Mouse (Mus musculus) liver, postnatal 0 days (tissue): ENCODE data around the gene Gm49661. TPM values are rescaled to one million over a fixed set of nuclear protein-coding genes. Genes with fewer than 3 reads are reported as not detected.

Source experiments
- ATAC-seq: fragments of 200-750 bp; cut with Nextera tagmentation; 2 replicates; pipeline ENCODE4 v1.8.0; 2017; ENCODE audit warnings: mild to moderate bottlenecking, moderate library complexity
- DNase-seq: peaks from one replicate; pipeline ENCODE4 v3.0.0-alpha.2; 2016
- H3K27ac ChIP-seq: fragments of 300-500 bp; sonication (generic); 2 replicates; pipeline ENCODE4 v1.5.1; 2014; ENCODE audit warnings: antibody characterized with exemption, moderate library complexity, mild to moderate bottlenecking, low read depth
- H3K27me3 ChIP-seq: fragments of 300-500 bp; sonication (generic); 2 replicates; pipeline ENCODE4 v1.6.1; 2014; ENCODE audit warnings: low read length, control low read depth, mixed read lengths; ENCODE audit not compliant: insufficient read depth
- H3K36me3 ChIP-seq: fragments of 300-500 bp; sonication (generic); replicated peaks from 2 replicates; pipeline ENCODE4 v1.6.1; 2014; ENCODE audit warnings: mild to moderate bottlenecking, control low read depth, low read length, moderate library complexity, mixed read lengths; ENCODE audit not compliant: insufficient read depth
- H3K4me1 ChIP-seq: fragments of 300-500 bp; sonication (generic); 2 replicates; pipeline ENCODE4 v1.6.1; 2014; ENCODE audit warnings: antibody characterized with exemption, mild to moderate bottlenecking, control low read depth; ENCODE audit not compliant: insufficient read depth
- H3K4me2 ChIP-seq: fragments of 300-500 bp; sonication (generic); 2 replicates; pipeline ENCODE4 v1.6.1; 2014; ENCODE audit warnings: low read depth, mild to moderate bottlenecking, low read length, moderate library complexity, mixed read lengths
- H3K4me3 ChIP-seq: fragments of 300-500 bp; sonication (generic); 2 replicates; pipeline ENCODE4 v1.5.1; 2014; ENCODE audit warnings: low read depth, low read length
- H3K9ac ChIP-seq: fragments of 300-500 bp; sonication (generic); replicated peaks from 2 replicates; pipeline ENCODE4 v1.6.1; 2014; ENCODE audit warnings: mild to moderate bottlenecking, moderate library complexity
- H3K9me3 ChIP-seq: fragments of 300-500 bp; sonication (generic); 2 replicates; pipeline ENCODE4 v1.6.1; 2016; ENCODE audit warnings: mild to moderate bottlenecking, control low read depth, low read length, mixed read lengths
- CTCF ChIP-seq: sonication (generic); IDR thresholded peaks from 2 replicates; pipeline ENCODE4 v1.5.1; 2016; ENCODE audit warnings: antibody characterized with exemption, low read depth
- EP300 ChIP-seq: IDR thresholded peaks from 2 replicates; pipeline ENCODE4 v1.6.1; 2016; ENCODE audit warnings: antibody characterized with exemption, low read depth, mild to moderate bottlenecking
- WGBS: fragments of 180-500 bp; shearing (Covaris S2); extraction: QIAGEN DNeasy Blood & Tissue Kit; methylation state at CpG from one replicate; pipeline ENCODE4 v1.1.7; 2014; ENCODE audit not compliant: insufficient replicate concordance; 5-methylcytosine and 5-hydroxymethylcytosine counted together
- polyA plus RNA-seq: library from polyadenylated mRNA; unstranded; fragments of >200 nt; fragmentation: Nextera tagmentation; extraction: Ambion mirVana; gene quantifications from 2 replicates; pipeline ENCODE4 v1.2.1, GENCODE M21; 2015

The Gm49661 gene
- polyA plus RNA-seq, 1 experiment from 2014 or later = not detected

DNA sequence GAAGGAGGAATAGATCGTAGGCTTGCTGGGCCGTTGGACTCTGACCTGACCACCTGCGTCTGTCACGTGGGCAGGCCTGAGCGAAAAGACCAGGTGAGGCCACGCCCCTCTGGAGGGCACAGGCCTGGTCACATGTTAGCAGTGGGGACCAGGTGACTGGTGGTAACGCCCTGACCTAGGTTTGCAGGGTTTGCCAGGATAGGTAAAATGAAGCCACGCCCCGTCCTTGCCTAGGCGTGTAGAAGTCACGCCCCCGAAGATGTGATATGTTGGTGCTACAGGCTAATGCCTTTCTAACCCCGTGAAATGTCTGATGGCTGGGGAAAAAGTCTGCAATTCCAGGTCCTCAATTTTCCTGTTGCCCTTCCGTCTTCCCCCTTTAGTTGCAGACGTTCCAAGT, 21.6 kb upstream of the Gm49661 start:
- Histone ChIP-seq H3K9ac (peak overlapping the region; percentile 82), H3K9me3 (no peaks in the 10 kb centered on the region), H3K4me3 (peak overlapping the region; percentile 63), H3K27me3 (no peaks in the 10 kb centered on the region), H3K27ac (peak overlapping the region; percentile 96), H3K4me2 (peak overlapping the region; percentile 97), H3K4me1 (peaks cover 27% of the 10 kb centered on the region), H3K36me3 (no peaks in the 10 kb centered on the region)
- TF ChIP-seq EP300 (no peak), CTCF (no peak)
- 4% methylated on average over 15 of the region's 15 CpGs for WGBS
- ATAC-seq (peak; percentile 62), DNase-seq (peak; percentile 85)

DNA sequence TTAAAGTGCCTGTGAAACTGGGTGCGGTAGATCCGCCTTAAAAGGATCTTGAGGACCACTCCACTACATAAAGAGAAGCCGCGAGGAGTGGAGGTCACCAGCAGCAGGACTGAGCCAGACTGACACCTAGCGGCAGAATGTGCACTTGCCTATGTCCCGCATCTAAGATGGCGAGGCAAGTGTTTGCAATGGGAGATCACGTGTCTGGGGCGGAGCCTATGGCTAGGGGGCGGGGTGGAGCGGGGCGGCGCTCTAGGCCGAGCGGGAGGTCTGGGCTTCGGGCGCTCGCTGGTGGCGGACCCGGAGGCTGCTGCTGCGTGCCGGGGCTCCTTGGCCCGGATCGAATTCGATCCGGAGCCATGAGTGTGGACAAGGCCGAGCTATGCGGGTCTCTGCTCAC, 21.1 kb upstream of the Gm49661 start, which contains the start of gene Hook2:
TSS of gene Hook2 (plus strand) at position 255 of the 400 bp plus-strand sequence.
- Histone ChIP-seq H3K27me3 (no peaks in the 10 kb centered on the region), H3K4me2 (peak within 1 kb of the TSS; percentile 97), H3K36me3 (no peaks in the 10 kb centered on the region), H3K4me1 (peaks cover 32% of the 10 kb centered on the region), H3K4me3 (peak within 1 kb of the TSS; percentile 63), H3K27ac (peak within 1 kb of the TSS; percentile 96), H3K9me3 (no peaks in the 10 kb centered on the region), H3K9ac (peak within 1 kb of the TSS; percentile 82)
- under 1% methylated on average over 25 of the region's 28 CpGs for WGBS
- no peak; the same call in 1 of the 2 replicates for TF ChIP-seq EP300
- peak; percentile 100 for TF ChIP-seq CTCF
- ATAC-seq (peak; percentile 85), DNase-seq (peak; percentile 99)

DNA sequence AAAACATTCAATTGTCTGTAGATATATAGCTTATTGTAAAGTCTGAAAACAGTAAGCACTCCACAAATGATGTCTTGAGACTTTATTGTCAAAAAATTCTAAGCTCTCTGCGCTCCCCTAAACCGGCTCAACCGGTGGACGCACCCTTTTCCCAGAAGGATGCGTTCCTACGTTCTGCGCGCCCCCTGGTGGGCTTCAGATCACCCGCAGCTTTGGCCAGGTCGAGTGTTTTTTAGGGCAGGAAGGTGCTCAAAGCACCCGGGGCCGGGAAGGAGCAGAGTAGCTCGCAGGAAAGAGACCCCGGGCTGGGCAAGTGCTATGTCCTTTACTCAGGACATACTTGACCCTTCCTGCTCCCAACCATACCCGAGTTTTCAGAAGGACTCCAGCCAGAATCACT, 20.6 kb upstream of the Gm49661 start:
- Histone ChIP-seq H3K4me3 (peak overlapping the region; percentile 63), H3K36me3 (no peaks in the 10 kb centered on the region), H3K9ac (peak overlapping the region; percentile 82), H3K9me3 (no peaks in the 10 kb centered on the region), H3K4me1 (peaks cover 37% of the 10 kb centered on the region), H3K27me3 (no peaks in the 10 kb centered on the region), H3K4me2 (peak overlapping the region; percentile 97), H3K27ac (peak overlapping the region; percentile 96)
- ATAC-seq = peak; percentile 70
- peak; percentile 94 for DNase-seq
- TF ChIP-seq CTCF = peak; percentile 95
- peak; percentile 36; the same call in 1 of the 2 replicates for TF ChIP-seq EP300
- WGBS = 0% methylated on average over 15 of the region's 15 CpGs

DNA sequence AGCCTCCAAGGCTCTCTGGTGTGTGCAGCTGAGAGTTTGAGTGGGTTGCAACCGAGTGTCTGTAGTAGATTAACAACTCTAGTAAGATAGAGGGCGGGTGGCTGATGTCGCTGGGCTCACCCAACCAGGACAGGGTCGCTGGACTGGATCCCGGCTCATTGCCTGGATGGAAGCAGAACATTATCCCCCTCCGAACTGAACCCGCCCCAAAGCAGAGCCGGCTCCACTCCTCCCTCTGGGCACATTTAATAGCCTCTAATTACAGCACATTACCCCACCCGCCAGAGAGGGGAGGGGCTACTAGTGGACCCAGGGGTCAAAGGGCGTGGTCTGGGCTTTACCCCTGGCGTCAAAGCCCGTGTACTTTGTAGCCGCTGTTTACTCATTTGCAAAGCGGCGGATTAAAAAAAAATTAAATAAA, 20.1 kb upstream of the Gm49661 start:
- TF ChIP-seq CTCF (no peak), EP300 (no peak)
- no peaks in the 10 kb centered on the region for H3K27me3 ChIP-seq
- ATAC-seq (peak; percentile 16), DNase-seq (peak; percentile 76)
- peak overlapping the region; percentile 82 for H3K9ac ChIP-seq
- H3K4me1 ChIP-seq = peaks cover 42% of the 10 kb centered on the region
- 10% methylated on average over 15 of the region's 15 CpGs for WGBS
- peak overlapping the region; percentile 63 for H3K4me3 ChIP-seq
- no peaks in the 10 kb centered on the region for H3K36me3 ChIP-seq
- H3K4me2 ChIP-seq = peak overlapping the region; percentile 97
- H3K9me3 ChIP-seq = no peaks in the 10 kb centered on the region
- H3K27ac ChIP-seq = peak overlapping the region; percentile 96

- Histone ChIP-seq H3K9me3 (no peaks in the 10 kb centered on the region), H3K27me3 (no peaks in the 10 kb centered on the region), H3K36me3 (no peaks in the 10 kb centered on the region), H3K27ac (no peak overlapping the region), H3K4me1 (peaks cover 54% of the 10 kb centered on the region), H3K4me3 (no peak overlapping the region), H3K9ac (no peak overlapping the region), H3K4me2 (no peak overlapping the region)
- 66% methylated on average over 2 of the region's 2 CpGs for WGBS
- no peak for TF ChIP-seq CTCF
- TF ChIP-seq EP300 = no peak
- no peak for ATAC-seq
- no peak for DNase-seq
Measured at GRCm38 (mm10) chr8:84987903-84988302, 18.7 kb upstream of the Gm49661 start.

GRCm38 (mm10) chr8:84987388-84987787, 18.2 kb upstream of the Gm49661 start:
- no peak for DNase-seq
- H3K9ac ChIP-seq = no peak overlapping the region
- no peaks in the 10 kb centered on the region for H3K9me3 ChIP-seq
- H3K4me1 ChIP-seq = peaks cover 59% of the 10 kb centered on the region
- no peak overlapping the region for H3K4me2 ChIP-seq
- 71% methylated on average over 5 of the region's 5 CpGs for WGBS
- ATAC-seq = no peak
- H3K4me3 ChIP-seq = no peak overlapping the region
- TF ChIP-seq EP300 = no peak
- no peak for TF ChIP-seq CTCF
- H3K36me3 ChIP-seq = no peaks in the 10 kb centered on the region
- H3K27me3 ChIP-seq = no peaks in the 10 kb centered on the region
- no peak overlapping the region for H3K27ac ChIP-seq
